Mouse (Mus musculus): Measurements from ENCODE around the gene Arhgap9. TPM values are rescaled to one million over a fixed set of nuclear protein-coding genes. Genes with fewer than 3 reads are reported as not detected.

Arhgap9 gene
- polyA plus RNA-seq, 1 experiment from 2014 or later: 1.4 TPM

DNA sequence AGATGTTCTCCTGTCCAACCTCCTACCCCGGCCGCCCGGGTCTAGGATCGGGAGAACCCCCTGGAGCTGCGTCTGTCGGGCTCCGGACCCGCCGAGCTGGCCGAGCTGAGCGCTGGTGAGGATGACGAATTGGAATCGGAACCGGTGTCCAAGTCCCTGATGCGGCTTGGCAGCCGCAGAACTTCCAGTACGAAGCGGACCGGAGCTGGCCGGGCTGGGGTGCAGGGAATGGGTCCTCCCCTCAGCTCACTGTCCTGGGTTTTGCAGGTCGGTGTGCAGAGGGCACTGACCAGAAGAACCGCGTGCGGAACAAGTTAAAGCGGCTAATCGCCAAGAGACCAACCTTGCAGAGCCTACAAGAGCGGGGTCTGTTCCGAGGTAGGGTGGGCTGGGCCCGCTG lies 5.1 kb downstream of the Arhgap9 start:
- peak; percentile 90 for DNase-seq (ENCODE audit: low spot score, missing footprints)
- 5% methylated on average over 29 of the region's 29 CpGs for WGBS
- peak overlapping the region; percentile 32 for H3K4me3 ChIP-seq (ENCODE audit: low read depth, low read length)
- peak overlapping the region; percentile 51 for H3K4me2 ChIP-seq
- peaks cover 10% of the 10 kb centered on the region for H3K4me1 ChIP-seq (ENCODE audit: control insufficient read depth, insufficient read depth, low read length)
- H3K36me3 ChIP-seq (ENCODE audit: control insufficient read depth, insufficient read depth, low read length): no peaks in the 10 kb centered on the region; the same call in 1 of the 2 replicates
- no peak for ATAC-seq (ENCODE audit: low FRiP score)
- H3K9ac ChIP-seq (ENCODE audit: low read length): peak overlapping the region; percentile 25; the same call in 1 of the 2 replicates
- no peaks in the 10 kb centered on the region for H3K9me3 ChIP-seq (ENCODE audit: control insufficient read depth, low read length)
- no peak overlapping the region for H3K27ac ChIP-seq (ENCODE audit: low read depth, low read length)
- H3K27me3 ChIP-seq (ENCODE audit: control insufficient read depth, insufficient read depth, low read length): peaks cover 52% of the 10 kb centered on the region

DNA sequence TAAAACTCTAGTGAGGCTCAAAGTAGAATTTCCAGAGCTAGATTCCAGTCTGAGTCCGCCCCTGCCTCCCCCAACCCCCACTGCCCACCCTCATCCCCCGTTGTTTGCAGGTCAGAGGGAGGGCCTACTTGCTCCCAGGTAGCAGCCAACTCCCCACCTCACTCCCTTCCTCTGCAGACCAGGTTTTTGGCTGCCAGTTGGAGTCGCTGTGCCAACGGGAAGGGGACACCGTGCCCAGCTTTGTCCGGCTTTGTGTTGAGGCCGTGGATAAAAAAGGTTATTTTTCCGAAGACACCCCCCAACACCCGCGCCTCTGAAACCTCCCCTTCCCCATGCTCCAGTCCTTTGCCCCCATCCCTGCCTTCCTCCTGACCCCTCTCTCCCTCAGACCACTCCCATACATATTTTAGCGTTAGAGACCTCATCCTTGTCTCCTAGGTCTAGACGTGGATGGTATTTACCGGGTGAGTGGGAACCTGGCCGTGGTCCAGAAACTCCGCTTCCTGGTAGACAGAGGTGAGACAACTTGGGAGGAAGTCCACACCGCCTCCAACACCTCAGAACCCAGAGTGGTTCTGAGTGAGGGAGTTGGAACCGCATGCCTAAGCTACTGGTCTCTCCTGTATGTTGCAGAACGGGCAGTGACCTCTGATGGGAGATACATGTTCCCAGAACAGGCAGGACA lies 5.8 kb downstream of the Arhgap9 start:
- Histone ChIP-seq H3K4me3 (ENCODE audit: low read depth, low read length) (no peak overlapping the region), H3K9me3 (ENCODE audit: control insufficient read depth, low read length) (no peaks in the 10 kb centered on the region), H3K4me2 (no peak overlapping the region), H3K9ac (ENCODE audit: low read length) (no peak overlapping the region), H3K36me3 (ENCODE audit: control insufficient read depth, insufficient read depth, low read length) (no peaks in the 10 kb centered on the region; the same call in 1 of the 2 replicates), H3K4me1 (ENCODE audit: control insufficient read depth, insufficient read depth, low read length) (peaks cover 12% of the 10 kb centered on the region), H3K27me3 (ENCODE audit: control insufficient read depth, insufficient read depth, low read length) (peaks cover 52% of the 10 kb centered on the region), H3K27ac (ENCODE audit: low read depth, low read length) (no peak overlapping the region)
- WGBS: 51% methylated on average over 18 of the region's 18 CpGs
- DNase-seq (ENCODE audit: low spot score, missing footprints): peak; percentile 86
- ATAC-seq (ENCODE audit: low FRiP score): no peak

DNA sequence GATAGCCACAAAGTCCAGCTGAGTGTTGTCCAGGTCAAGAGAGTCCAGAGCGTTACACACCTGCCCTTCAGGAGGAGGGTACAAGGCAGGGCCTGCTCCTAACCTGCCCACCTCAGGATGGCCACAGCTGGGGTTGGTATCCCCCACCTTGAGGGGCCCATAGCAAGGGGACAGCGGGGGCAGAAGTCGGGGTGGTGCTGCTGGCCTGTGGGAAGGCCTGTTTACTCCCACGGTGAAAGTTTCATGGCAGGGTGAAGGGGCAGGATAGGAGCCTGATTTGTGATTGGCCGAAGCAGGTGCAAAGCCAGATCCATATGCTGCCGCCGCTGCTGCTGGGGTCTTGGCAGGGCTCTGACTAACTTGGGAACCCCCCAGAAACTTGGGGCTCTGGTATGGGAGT lies 8.4 kb downstream of the Arhgap9 start:
- no peak overlapping the region for H3K27ac ChIP-seq (ENCODE audit: low read depth, low read length)
- peaks cover 12% of the 10 kb centered on the region for H3K4me1 ChIP-seq (ENCODE audit: control insufficient read depth, insufficient read depth, low read length)
- H3K9me3 ChIP-seq (ENCODE audit: control insufficient read depth, low read length): no peaks in the 10 kb centered on the region
- DNase-seq (ENCODE audit: low spot score, missing footprints) (peak; percentile 21), ATAC-seq (ENCODE audit: low FRiP score) (no peak)
- no peak overlapping the region for H3K4me3 ChIP-seq (ENCODE audit: low read depth, low read length)
- no peak overlapping the region for H3K9ac ChIP-seq (ENCODE audit: low read length)
- H3K36me3 ChIP-seq (ENCODE audit: control insufficient read depth, insufficient read depth, low read length): no peaks in the 10 kb centered on the region; the same call in 1 of the 2 replicates
- H3K27me3 ChIP-seq (ENCODE audit: control insufficient read depth, insufficient read depth, low read length): peaks cover 42% of the 10 kb centered on the region
- 84% methylated on average over 7 of the region's 7 CpGs for WGBS
- H3K4me2 ChIP-seq: no peak overlapping the region

DNA sequence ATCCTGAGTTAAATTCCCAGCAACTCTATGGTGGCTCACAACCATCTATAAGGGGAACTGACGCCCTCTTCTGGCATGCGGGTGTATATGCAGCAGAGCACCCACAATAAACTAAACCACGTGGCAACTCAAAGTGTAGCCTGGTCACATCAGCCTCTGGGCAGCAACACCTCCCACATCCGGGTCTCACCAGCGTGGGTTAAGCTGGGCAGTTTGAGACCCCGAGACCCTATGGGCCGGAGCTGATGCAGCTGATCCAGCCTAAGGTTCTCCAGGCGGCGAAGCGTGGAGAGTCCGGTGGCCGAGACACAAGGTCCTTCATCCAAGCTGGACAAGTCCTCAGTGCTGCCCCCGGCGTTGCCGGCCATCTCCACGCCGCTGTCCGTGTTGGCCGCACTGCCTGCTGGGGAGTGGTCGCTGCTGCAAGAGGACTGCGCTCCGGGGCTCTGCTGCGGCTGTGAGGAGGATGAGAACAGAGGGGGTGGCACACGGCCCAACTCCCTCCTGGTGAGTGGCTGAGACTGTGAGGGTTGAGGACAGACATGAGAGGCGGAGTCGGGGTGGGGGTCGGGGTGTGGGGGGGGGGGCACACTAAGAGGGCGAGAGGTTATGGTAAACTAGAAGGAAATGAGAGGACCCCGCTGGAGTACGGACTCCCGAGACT lies 10.6 kb downstream of the Arhgap9 start:
- 0 out of 2 replicates have a peak, but pooled peaks cover 2% of the 10 kb centered on the region for H3K4me1 ChIP-seq (ENCODE audit: control insufficient read depth, insufficient read depth, low read length)
- DNase-seq (ENCODE audit: low spot score, missing footprints) (peak; percentile 87), ATAC-seq (ENCODE audit: low FRiP score) (peak; percentile 57)
- peak overlapping the region; percentile 39 for H3K4me2 ChIP-seq
- 27% methylated on average over 30 of the region's 31 CpGs for WGBS
- no peak overlapping the region for H3K27ac ChIP-seq (ENCODE audit: low read depth, low read length)
- peak overlapping the region; percentile 15; the same call in 1 of the 2 replicates for H3K4me3 ChIP-seq (ENCODE audit: low read depth, low read length)
- H3K9me3 ChIP-seq (ENCODE audit: control insufficient read depth, low read length): no peaks in the 10 kb centered on the region
- peaks cover 20% of the 10 kb centered on the region for H3K27me3 ChIP-seq (ENCODE audit: control insufficient read depth, insufficient read depth, low read length)
- no peak overlapping the region; the same call in 1 of the 2 replicates for H3K9ac ChIP-seq (ENCODE audit: low read length)
- no peaks in the 10 kb centered on the region; the same call in 1 of the 2 replicates for H3K36me3 ChIP-seq (ENCODE audit: control insufficient read depth, insufficient read depth, low read length)

DNA sequence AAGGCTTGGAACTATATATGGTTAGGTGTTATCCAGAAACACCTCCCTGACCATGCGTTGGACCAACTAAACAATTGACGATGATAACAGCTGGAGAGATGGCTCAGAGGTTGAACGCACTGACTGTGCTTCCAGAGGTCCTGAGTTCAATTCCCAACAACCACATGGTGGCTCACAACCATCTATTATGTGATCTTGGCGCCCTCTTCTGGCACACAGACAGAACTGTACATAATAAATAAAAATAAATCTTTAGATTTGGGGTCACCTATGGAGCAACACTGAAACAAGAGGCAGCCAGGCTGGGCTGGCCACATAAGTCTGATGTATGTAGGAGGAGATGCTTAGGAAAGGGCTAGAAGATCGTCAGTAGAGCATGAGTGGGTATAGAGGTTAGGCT lies 11.4 kb downstream of the Arhgap9 start:
- ATAC-seq (ENCODE audit: low FRiP score) (no peak), DNase-seq (ENCODE audit: low spot score, missing footprints) (peak; percentile 85)
- no peaks in the 10 kb centered on the region; the same call in 1 of the 2 replicates for H3K36me3 ChIP-seq (ENCODE audit: control insufficient read depth, insufficient read depth, low read length)
- WGBS: 69% methylated on average over 5 of the region's 5 CpGs
- peaks cover 12% of the 10 kb centered on the region for H3K27me3 ChIP-seq (ENCODE audit: control insufficient read depth, insufficient read depth, low read length)
- 0 out of 2 replicates have a peak, but pooled peaks cover 2% of the 10 kb centered on the region for H3K4me1 ChIP-seq (ENCODE audit: control insufficient read depth, insufficient read depth, low read length)
- no peak overlapping the region for H3K4me2 ChIP-seq
- H3K9ac ChIP-seq (ENCODE audit: low read length): no peak overlapping the region
- no peak overlapping the region for H3K27ac ChIP-seq (ENCODE audit: low read depth, low read length)
- no peaks in the 10 kb centered on the region for H3K9me3 ChIP-seq (ENCODE audit: control insufficient read depth, low read length)
- H3K4me3 ChIP-seq (ENCODE audit: low read depth, low read length): no peak overlapping the region

DNA sequence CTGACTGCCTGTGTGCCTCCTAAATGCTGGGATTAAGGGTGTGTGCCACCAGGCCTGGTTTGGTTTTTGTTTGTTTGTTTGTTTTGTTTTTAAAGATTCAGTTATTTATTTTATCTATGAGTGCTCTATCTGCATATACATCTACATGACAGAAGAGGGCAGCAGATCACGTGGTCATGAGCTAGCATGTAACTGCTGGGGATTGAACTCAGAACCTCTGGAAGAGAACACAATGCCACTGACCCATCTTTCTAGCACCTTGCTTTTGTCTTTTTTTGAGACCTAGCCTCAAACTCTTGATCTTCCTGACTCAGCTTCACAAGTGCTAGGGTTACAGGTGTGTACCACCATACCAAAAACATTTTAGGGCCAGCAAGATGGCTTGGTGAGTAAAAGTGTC lies 13.5 kb downstream of the Arhgap9 start:
- no peak overlapping the region for H3K4me2 ChIP-seq
- ATAC-seq (ENCODE audit: low FRiP score): no peak
- no peak overlapping the region for H3K4me3 ChIP-seq (ENCODE audit: low read depth, low read length)
- peak; percentile 65 for DNase-seq (ENCODE audit: low spot score, missing footprints)
- H3K36me3 ChIP-seq (ENCODE audit: control insufficient read depth, insufficient read depth, low read length): no peaks in the 10 kb centered on the region; the same call in 1 of the 2 replicates
- H3K27me3 ChIP-seq (ENCODE audit: control insufficient read depth, insufficient read depth, low read length): no peaks in the 10 kb centered on the region
- WGBS: 63% methylated on average over 1 of the region's 1 CpGs
- no peak overlapping the region for H3K9ac ChIP-seq (ENCODE audit: low read length)
- no peak overlapping the region for H3K27ac ChIP-seq (ENCODE audit: low read depth, low read length)
- H3K9me3 ChIP-seq (ENCODE audit: control insufficient read depth, low read length): no peaks in the 10 kb centered on the region
- H3K4me1 ChIP-seq (ENCODE audit: control insufficient read depth, insufficient read depth, low read length): peaks cover 8% of the 10 kb centered on the region

DNA sequence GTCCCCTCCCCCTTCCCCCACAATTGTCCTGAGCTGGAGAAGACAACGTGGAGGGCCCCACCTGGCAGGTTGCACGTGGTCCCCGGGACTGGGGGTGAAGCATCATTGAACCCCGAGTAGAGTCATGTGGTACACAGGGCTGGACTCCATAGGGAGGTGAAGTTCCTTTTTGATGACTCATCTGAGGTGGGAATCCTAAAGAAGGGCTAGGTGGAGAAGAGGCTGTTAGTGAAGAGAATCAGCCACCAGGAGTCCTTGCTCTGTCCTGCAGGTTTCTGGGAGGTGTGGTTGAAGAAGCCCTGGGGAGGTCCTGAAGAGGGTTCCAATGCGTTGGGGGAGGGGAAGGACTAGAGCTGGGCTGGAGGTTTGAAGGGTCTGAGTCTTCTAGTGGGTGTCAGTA lies 15.2 kb downstream of the Arhgap9 start:
- 76% methylated on average over 5 of the region's 5 CpGs for whole genome bisulfite sequencing
- ATAC-seq (ENCODE audit: low FRiP score) (no peak), DNase-seq (ENCODE audit: low spot score, missing footprints) (peak; percentile 59)
- H3K9ac ChIP-seq (ENCODE audit: low read length): no peak overlapping the region
- H3K27ac ChIP-seq (ENCODE audit: low read depth, low read length): no peak overlapping the region
- H3K36me3 ChIP-seq (ENCODE audit: control insufficient read depth, insufficient read depth, low read length): no peaks in the 10 kb centered on the region
- no peak overlapping the region for H3K4me3 ChIP-seq (ENCODE audit: low read depth, low read length)
- no peaks in the 10 kb centered on the region; the same call in 1 of the 2 replicates for H3K27me3 ChIP-seq (ENCODE audit: control insufficient read depth, insufficient read depth, low read length)
- H3K4me1 ChIP-seq (ENCODE audit: control insufficient read depth, insufficient read depth, low read length): peaks cover 23% of the 10 kb centered on the region
- no peak overlapping the region for H3K4me2 ChIP-seq
- H3K9me3 ChIP-seq (ENCODE audit: control insufficient read depth, low read length): no peaks in the 10 kb centered on the region

DNA sequence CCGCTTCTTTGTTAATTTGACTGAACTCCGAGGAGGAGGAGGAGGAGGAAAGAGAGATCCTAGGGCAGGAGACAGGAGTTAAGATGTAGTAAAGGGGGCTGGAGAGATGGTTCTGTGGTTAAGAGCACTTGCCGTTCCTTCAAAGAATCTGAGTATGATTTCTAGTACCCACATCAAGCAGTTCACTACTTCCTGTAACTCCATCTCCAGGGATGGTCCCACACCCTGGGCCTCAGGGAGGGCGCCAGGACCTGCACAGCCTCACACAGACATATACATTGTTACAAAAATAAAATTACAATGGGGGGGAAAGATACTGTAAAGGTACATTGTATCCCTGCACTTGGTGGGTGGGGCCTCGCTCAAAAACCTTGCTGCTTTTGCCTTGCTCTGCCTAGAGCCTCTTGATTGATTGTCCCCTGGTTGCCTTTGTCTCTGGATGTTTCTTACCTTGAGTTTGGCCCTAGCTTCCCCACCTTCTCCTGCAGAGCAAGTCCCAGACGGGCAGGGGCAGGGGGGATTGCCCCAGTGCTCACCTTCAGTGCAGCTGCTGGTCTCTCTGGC lies 15.9 kb downstream of the Arhgap9 start:
- 84% methylated on average over 6 of the region's 6 CpGs for WGBS
- Histone ChIP-seq H3K27ac (ENCODE audit: low read depth, low read length) (no peak overlapping the region), H3K27me3 (ENCODE audit: control insufficient read depth, insufficient read depth, low read length) (no peaks in the 10 kb centered on the region; the same call in 1 of the 2 replicates), H3K36me3 (ENCODE audit: control insufficient read depth, insufficient read depth, low read length) (no peaks in the 10 kb centered on the region), H3K9me3 (ENCODE audit: control insufficient read depth, low read length) (no peaks in the 10 kb centered on the region), H3K9ac (ENCODE audit: low read length) (no peak overlapping the region), H3K4me2 (no peak overlapping the region), H3K4me3 (ENCODE audit: low read depth, low read length) (no peak overlapping the region), H3K4me1 (ENCODE audit: control insufficient read depth, insufficient read depth, low read length) (peaks cover 27% of the 10 kb centered on the region)
- no peak for ATAC-seq (ENCODE audit: low FRiP score)
- peak; percentile 70 for DNase-seq (ENCODE audit: low spot score, missing footprints)
